In the genomic region with DNA sequence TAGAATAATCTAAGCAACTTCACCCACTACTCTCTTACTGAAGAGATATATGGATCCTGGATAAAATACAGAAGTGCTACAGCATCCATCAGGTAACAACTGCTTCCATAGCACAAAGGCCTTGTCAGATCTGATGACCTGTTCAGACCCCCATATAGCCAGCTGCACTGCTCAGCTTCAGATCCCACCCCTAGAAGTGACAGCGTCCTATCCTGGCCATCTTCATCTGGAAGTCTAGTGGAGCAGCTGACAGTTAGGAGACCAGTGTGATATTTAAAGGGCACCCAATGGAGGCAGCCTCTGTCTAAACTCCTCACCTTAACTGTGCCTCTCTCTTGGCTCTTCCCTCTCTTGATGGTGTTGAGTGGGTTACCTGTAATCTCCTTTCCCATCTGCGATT, we compare ENCODE assay signal across 12 mouse cellular contexts.
"Had no signal": no experiment of that assay in that cellular context is flagged by ENCODE, and none has a peak within 500 bp of the region (broad histone marks: within the 10 kb centered on the region; RNA-seq: fewer than 3 reads in every experiment).

No protein-coding gene starts in this region.

- DNase-seq: retina, postnatal 1 day; right cerebral cortex, adult 18-20 months; right cerebral cortex, postnatal 14 days; right cerebral cortex, postnatal 25 days; right cerebral cortex, postnatal 4 days; spleen, adult 18-20 months; thymus, adult 18-20 months; thymus, adult 2 months; thymus, postnatal 14 days; thymus, postnatal 25 days; thymus, postnatal 36 days; thymus, postnatal 4 days had no signal
